Mouse (Mus musculus): ENCODE data around the gene Nlk.

DNA sequence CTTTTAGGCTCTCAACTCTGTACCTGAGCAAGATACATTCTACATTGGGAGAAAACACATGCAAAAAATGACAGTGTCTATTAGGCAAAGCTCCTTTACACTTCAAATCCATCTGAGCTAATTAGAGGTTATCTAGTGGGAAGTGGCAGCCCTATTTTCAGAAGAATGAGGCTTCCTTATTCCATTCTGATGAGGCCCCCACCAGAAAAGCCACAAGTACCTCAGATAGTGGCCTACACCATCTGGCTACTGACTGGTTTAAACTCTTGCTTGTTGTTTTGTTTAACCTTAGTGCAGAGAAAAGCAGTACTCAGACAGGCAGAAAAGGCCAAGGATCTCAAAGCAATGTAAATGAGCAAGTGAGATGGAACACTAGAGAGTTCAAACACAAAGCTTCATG is 75.2 kb downstream of the Nlk start:
- no peak for TF ChIP-seq EP300 (IDR thresholded peaks at IDR 0.05; ENCODE audit: low read depth)
- TF ChIP-seq CTCF (IDR thresholded peaks at IDR 0.05; ENCODE audit: low read depth) = no peak

All from heart, postnatal 0 days (tissue).